Mouse (Mus musculus): Measurements from ENCODE around the gene Hoga1.
A peak's percentile ranks its signal among the peaks of the same experiment; 100 is the strongest.
"Not testable (repeated sequence)": the region's sequence is repeated elsewhere in the genome, so short reads cannot be mapped to it uniquely, and the experiment has no call there.

Gene Hoga1

GRCm38 (mm10) chr19:42071886-42072608 is 26.6 kb downstream of the Hoga1 start:
- no peak for DNase-seq (ENCODE audit: low spot score)

GRCm38 (mm10) chr19:42072802-42073201 is 27.4 kb downstream of the Hoga1 start:
- DNase-seq (ENCODE audit: low spot score), result no peak

GRCm38 (mm10) chr19:42075051-42075450 is 29.6 kb downstream of the Hoga1 start:
- DNase-seq (ENCODE audit: low spot score), result no peak

DNA sequence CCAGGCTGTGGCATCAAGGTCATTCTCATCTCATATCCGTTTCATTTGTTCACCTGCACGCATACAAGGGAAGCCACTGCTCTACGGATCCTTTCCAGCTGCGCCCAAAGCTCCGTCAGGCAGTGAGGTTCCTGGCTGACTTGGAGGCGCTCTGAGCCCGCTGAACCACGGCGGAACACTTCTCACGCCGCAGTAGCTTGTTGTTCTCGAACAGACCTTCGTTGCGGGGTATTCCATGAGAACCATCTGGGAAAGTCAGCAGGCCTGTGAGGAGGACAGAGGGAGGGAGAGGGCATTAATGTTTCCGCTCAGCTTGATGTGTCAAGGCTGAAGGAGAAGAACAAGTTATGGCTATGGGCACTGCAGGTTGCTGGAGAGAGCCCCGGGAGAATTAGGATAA is 30.6 kb downstream of the Hoga1 start:
- DNase-seq (ENCODE audit: low spot score), result no peak

- DNase-seq (ENCODE audit: low spot score), result no peak
Observed at GRCm38 (mm10) chr19:42078566-42078965, 33.2 kb downstream of the Hoga1 start.

- DNase-seq (ENCODE audit: low spot score), result no peak
Observed at GRCm38 (mm10) chr19:42079006-42079405, 33.6 kb downstream of the Hoga1 start.

DNA sequence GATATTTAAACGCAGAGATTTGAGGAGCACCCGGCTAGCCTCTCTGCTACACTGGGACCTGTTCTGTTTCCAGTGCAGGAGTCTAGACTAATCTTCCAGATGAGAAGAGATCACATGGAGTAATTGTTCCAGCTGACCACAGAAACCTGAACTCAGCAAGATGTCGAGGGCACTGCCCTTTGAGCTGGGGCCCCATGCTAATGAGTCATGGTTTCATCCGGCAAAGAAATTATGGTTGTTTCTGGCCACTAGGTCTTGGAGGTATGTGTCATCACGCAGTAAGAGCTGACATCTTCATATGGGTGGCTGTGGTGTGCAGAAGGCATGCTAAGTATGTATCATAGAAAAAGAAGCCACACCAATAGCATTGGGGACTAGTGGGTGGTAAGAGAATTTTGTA is 34.5 kb downstream of the Hoga1 start:
- DNase-seq (ENCODE audit: low spot score), result no peak

GRCm38 (mm10) chr19:42080469-42080868 is 35.1 kb downstream of the Hoga1 start:
- DNase-seq (ENCODE audit: low spot score), result no peak

- DNase-seq (ENCODE audit: low spot score), result not testable (repeated sequence)
Observed at GRCm38 (mm10) chr19:42081613-42082012, 36.2 kb downstream of the Hoga1 start.

- no peak for DNase-seq (ENCODE audit: low spot score)
Observed at GRCm38 (mm10) chr19:42085690-42086089, 40.3 kb downstream of the Hoga1 start.

GRCm38 (mm10) chr19:42086166-42086565 is 40.8 kb downstream of the Hoga1 start, which contains the start of gene Morn4:
Morn4 (minus strand) TSS chr19:42086357.
- DNase-seq (ENCODE audit: low spot score), result peak; percentile 86

DNA sequence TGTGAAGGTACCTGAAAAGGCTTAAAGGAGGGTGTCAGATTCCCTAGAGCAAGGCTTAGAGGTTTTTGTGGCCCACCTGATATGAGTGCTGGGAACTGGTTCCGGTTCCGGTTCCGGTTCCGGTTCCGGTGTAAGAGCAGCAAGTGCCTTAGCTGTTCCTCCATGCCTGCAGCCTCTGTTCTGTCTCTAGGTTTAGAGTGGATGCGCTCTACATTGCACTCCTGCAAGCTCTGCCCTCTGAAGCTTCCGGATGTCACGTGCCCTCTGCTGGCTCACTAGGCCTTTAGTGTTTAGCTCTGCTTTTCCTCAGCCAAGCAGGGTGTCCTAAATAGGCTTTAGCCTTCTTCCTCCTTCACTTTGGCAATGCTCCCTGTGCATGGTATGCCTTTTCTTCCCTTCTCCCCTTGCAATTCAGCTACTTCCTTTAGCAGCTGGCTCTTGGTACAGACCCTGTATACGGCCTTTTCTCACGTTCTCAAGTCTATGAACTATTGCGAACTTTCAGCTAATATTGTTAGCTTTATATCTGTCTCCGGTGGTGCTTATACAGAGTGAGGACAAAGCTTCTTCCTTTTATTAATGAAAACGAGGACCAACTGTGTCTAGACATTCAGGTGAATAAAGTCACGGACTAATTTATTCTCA is 43.8 kb downstream of the Hoga1 start:
- no peak for DNase-seq (ENCODE audit: low spot score)

GRCm38 (mm10) chr19:42089748-42090595 is 44.6 kb downstream of the Hoga1 start, which contains the start of gene Pi4k2a:
Pi4k2a (plus strand) TSS chr19:42090470.
- peak; percentile 99 for DNase-seq (ENCODE audit: low spot score)

DNA sequence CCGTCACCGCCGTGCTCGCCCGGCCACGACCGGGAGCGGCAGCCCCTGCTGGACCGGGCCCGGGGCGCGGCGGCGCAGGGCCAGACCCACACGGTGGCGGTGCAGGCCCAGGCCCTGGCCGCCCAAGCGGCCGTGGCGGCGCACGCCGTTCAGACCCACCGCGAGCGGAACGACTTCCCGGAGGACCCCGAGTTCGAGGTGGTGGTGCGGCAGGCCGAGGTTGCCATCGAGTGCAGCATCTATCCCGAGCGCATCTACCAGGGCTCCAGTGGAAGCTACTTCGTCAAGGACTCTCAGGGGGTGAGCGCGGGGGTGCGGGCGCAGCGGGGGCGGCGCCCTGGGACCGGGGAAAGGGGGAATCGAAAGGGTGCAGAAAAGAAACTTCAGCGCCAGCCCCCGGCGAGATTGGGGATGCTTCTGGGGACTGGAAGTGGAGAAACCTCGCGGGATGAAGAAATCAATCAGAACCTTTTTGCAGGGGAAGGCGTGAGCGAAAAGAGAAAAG is 45.3 kb downstream of the Hoga1 start:
- DNase-seq (ENCODE audit: low spot score), result no peak

DNA sequence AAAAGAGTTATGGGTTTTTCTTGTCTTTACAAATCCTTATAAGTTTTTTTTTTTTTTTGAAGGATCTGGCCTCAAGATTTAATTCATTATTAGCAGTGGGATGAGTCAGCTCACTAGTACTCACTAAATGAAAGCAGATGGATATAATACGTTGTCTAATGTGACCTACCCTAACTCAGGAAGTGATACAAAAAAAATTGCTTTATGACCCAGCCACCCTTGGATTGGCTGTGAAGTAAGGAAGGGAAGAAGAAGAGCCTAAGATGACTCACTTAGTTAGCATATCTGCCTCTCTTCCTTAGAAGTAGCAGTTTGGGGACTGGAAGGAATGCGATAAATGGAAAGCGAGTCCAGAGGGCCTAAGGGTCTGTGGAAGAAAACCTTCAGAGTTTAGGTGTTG is 54.0 kb downstream of the Hoga1 start:
- no peak for DNase-seq (ENCODE audit: low spot score)

- no peak for DNase-seq (ENCODE audit: low spot score)
Observed at GRCm38 (mm10) chr19:42104681-42105080, 59.3 kb downstream of the Hoga1 start.

GRCm38 (mm10) chr19:42115783-42116335 is 70.4 kb downstream of the Hoga1 start:
- no peak for DNase-seq (ENCODE audit: low spot score)

GRCm38 (mm10) chr19:42118142-42118541 is 72.7 kb downstream of the Hoga1 start:
- DNase-seq (ENCODE audit: low spot score), result no peak

DNA sequence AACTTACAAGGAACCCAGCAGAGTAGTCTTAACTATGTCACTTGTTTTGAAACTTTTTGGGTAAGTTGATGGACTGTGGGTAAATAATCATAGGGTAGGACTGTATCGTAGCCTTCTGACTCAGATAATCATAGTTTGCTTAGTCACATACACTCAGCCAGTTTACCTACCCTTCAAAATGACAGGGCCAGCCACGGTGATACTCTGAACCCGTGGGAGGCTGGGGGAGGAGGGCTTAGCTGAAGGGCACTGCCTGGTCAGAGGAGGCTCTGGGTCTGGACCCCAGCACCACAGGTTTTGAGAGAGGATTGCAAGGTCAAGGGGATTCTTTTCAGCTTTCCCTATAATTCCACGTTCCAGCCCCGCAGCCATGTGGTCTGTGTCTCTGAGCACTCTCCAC is 73.2 kb downstream of the Hoga1 start:
- DNase-seq (ENCODE audit: low spot score), result no peak

DNA sequence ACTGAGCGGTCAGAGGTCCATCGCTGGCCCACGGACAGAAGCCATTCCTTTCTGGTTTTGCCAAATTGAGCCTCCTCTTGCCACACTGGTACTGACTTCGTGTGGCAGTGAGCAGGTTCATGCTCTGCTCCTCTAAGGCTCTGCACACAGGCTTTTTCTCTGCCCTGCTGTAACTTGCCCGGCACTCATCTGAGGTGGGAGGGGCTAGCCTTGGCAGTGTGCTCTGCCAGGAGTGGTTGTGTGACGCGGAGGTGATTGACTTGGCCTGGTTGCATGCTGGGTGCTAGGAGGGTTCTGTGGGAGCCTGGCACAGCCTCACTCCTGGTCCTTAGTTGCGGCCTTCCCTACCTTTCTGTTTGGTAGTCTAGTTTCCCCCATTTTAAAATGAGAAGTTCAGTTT is 75.0 kb downstream of the Hoga1 start:
- no peak for DNase-seq (ENCODE audit: low spot score)
